Mouse (Mus musculus) neural tube, embryonic 13.5 days (tissue): Measurements from ENCODE around the gene Crtac1. TPM values are rescaled to one million over a fixed set of nuclear protein-coding genes. Genes with fewer than 3 reads are reported as not detected.

ENCODE experiments used
- ATAC-seq: fragments of 200-750 bp; cut with Nextera tagmentation; 2 replicates; pipeline ENCODE4 v1.8.0; 2017; ENCODE audit warnings: low read depth, mild to moderate bottlenecking, moderate TSS enrichment, moderate library complexity
- H3K27ac ChIP-seq: fragments of 300-500 bp; sonication (generic); replicated peaks from 2 replicates; pipeline ENCODE4 v1.5.1; 2015; ENCODE audit warnings: moderate library complexity, mild to moderate bottlenecking, inconsistent platforms
- H3K27me3 ChIP-seq: fragments of 300-500 bp; sonication (generic); 2 replicates; pipeline ENCODE4 v1.6.1; 2015; ENCODE audit warnings: mild to moderate bottlenecking, inconsistent platforms
- H3K36me3 ChIP-seq: fragments of 300-500 bp; sonication (generic); 2 replicates; pipeline ENCODE4 v1.6.1; 2015; ENCODE audit warnings: mild to moderate bottlenecking, inconsistent platforms
- H3K4me1 ChIP-seq: fragments of 300-500 bp; sonication (generic); replicated peaks from 2 replicates; pipeline ENCODE4 v1.6.1; 2015; ENCODE audit warnings: inconsistent platforms
- H3K4me2 ChIP-seq: fragments of 300-500 bp; sonication (generic); 2 replicates; pipeline ENCODE4 v1.6.1; 2015; ENCODE audit warnings: inconsistent platforms, mild to moderate bottlenecking, moderate library complexity
- H3K4me3 ChIP-seq: fragments of 300-500 bp; sonication (generic); 2 replicates; pipeline ENCODE4 v1.5.1; 2015; ENCODE audit warnings: mild to moderate bottlenecking, inconsistent platforms
- H3K9ac ChIP-seq: fragments of 300-500 bp; sonication (generic); 2 replicates; pipeline ENCODE4 v1.6.1; 2015; ENCODE audit warnings: moderate library complexity, mild to moderate bottlenecking, inconsistent platforms
- H3K9me3 ChIP-seq: fragments of 300-500 bp; sonication (generic); 2 replicates; pipeline ENCODE4 v1.6.1; 2016; ENCODE audit warnings: inconsistent platforms
- WGBS: fragments of 180-500 bp; shearing (Covaris S2); methylation state at CpG from one replicate; pipeline ENCODE4 v1.1.7; 2015; 5-methylcytosine and 5-hydroxymethylcytosine counted together
- polyA plus RNA-seq: library from polyadenylated mRNA; unstranded; fragments of >200 nt; fragmentation: Nextera tagmentation; extraction: Ambion mirVana; gene quantifications from 2 replicates; pipeline ENCODE4 v1.2.1, GENCODE M21; 2015

The Crtac1 gene
- polyA plus RNA-seq, 1 experiment from 2014 or later: 59.6 TPM

DNA sequence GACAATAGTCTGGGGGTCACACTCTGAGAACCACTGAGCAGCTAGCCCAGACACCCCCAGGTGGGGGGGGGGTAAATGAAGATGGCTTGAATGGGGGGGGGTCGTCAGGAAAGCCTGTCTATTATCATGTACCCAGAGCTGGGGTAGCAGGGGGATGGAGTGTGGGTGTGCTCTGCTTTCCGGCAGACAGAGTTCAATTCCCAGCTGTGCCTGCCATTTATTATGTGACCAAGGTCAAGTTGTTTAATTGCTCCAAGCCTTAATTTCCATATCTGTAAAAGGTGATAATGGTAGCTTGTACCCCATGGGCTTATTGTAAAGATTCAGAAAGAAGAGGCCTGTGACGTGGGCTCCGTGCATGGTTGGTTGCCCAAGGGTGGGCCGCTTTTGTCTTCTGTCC is 109.6 kb downstream of the Crtac1 start:
- ATAC-seq: no peak
- WGBS: 32% methylated on average over 5 of the region's 5 CpGs

DNA sequence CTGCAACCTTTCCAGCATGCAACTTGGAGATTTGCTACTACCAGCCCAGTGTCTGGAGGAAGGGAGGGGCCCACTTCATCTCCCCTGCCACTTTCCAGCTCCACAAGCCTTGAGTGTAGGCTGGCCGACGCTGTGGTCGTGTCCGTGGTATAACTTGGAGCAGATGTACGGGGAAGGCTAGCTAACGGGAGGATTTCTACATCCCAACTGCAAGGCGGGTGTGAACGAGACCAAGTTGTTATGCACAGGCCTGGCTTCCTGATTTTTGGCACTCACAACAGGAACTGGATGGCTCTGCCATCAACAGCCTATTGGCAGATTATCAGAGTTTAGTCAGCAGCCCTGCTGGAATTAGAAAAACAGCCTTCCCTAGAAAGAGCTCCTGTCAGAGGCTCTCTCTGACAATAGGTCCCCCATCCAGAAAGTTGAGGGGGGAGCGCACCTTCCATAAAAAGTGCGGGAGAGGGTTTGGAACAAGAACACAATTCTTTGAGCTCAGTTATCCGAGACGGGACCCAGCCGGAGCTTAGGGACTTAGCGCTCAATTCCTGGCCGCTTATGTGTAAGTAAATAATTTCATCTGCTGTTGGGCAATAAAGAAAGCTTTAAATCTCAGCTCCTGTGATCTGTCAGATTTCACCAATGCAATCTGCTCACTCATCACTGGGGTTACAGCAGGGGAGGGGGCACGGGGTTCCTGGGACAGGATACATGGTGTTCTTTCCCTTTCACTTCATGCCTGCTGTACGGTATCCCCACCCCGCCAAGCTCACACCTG is 113.7 kb downstream of the Crtac1 start:
- peak overlapping the region; percentile 15; the same call in 1 of the 2 replicates for H3K4me2 ChIP-seq
- WGBS: 47% methylated on average over 18 of the region's 18 CpGs
- H3K36me3 ChIP-seq: no peaks in the 10 kb centered on the region
- no peak overlapping the region for H3K4me3 ChIP-seq
- peaks cover 68% of the 10 kb centered on the region for H3K4me1 ChIP-seq
- H3K9me3 ChIP-seq: no peaks in the 10 kb centered on the region
- no peak for ATAC-seq
- H3K27me3 ChIP-seq: no peaks in the 10 kb centered on the region; the same call in 1 of the 2 replicates
- peak overlapping the region; percentile 88 for H3K27ac ChIP-seq
- peak overlapping the region; percentile 51 for H3K9ac ChIP-seq

More for the DNA sequence above, 109.6 kb downstream of the Crtac1 start:
- Histone ChIP-seq H3K36me3 (no peaks in the 10 kb centered on the region), H3K9me3 (no peaks in the 10 kb centered on the region), H3K4me1 (peaks cover 47% of the 10 kb centered on the region), H3K4me2 (no peak overlapping the region), H3K27me3 (no peaks in the 10 kb centered on the region; the same call in 1 of the 2 replicates), H3K4me3 (no peak overlapping the region), H3K9ac (no peak overlapping the region), H3K27ac (no peak overlapping the region)

DNA sequence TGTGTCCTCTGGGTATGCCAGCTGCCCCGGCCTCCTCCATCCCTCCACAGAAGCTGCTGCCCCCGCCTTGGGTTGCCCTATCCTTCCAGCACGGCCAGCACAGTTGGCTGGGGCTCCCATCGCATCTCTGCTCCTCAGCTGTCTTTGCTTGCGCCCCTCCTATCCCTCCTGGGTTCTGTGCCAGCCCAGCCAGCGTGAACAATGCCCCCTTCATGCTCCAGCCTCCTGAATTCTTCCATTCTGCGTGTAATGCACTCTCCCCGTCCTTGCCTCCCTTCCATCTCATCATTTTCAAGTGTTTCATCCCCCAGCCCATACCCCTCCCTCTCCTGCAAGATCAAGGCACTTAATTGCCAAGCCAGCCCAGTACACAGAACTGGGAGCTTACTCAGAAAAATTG is 114.6 kb downstream of the Crtac1 start:
- Histone ChIP-seq H3K27me3 (no peaks in the 10 kb centered on the region; the same call in 1 of the 2 replicates), H3K9me3 (no peaks in the 10 kb centered on the region), H3K4me1 (peaks cover 72% of the 10 kb centered on the region), H3K4me3 (no peak overlapping the region), H3K36me3 (no peaks in the 10 kb centered on the region), H3K4me2 (0 out of 2 replicates have a peak overlapping the region, but pooled peaks have one; percentile 11), H3K27ac (peak overlapping the region; percentile 88), H3K9ac (0 out of 2 replicates have a peak overlapping the region, but pooled peaks have one; percentile 9)
- WGBS: 20% methylated on average over 8 of the region's 8 CpGs
- ATAC-seq: peak; percentile 64

DNA sequence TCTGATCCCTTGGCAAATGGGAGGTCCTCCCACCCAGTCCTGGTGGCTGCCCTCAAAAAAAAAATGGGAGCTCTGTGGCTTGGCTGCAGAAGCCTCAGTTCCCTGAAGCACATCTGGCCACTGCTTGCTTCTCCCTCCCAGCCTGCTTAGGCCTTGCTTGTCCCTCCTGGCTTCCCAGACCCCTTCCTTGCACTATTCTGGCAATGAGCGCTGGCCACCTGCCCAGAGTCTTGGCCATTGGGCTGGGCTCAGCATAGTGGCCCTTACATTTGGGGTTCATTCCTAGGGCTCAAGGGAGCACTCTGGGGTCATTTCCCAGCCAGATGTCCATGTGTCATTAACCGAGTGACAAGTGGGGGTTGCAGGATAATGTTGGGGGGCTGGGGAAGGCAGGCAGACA is 115.1 kb downstream of the Crtac1 start:
- H3K4me2 ChIP-seq: no peak overlapping the region
- peak overlapping the region; percentile 88 for H3K27ac ChIP-seq
- no peaks in the 10 kb centered on the region for H3K9me3 ChIP-seq
- peak; percentile 36; the same call in 1 of the 2 replicates for ATAC-seq
- no peak overlapping the region for H3K9ac ChIP-seq
- H3K4me3 ChIP-seq: no peak overlapping the region
- H3K4me1 ChIP-seq: peaks cover 76% of the 10 kb centered on the region
- no peaks in the 10 kb centered on the region; the same call in 1 of the 2 replicates for H3K27me3 ChIP-seq
- 75% methylated on average over 2 of the region's 2 CpGs for WGBS
- no peaks in the 10 kb centered on the region for H3K36me3 ChIP-seq

DNA sequence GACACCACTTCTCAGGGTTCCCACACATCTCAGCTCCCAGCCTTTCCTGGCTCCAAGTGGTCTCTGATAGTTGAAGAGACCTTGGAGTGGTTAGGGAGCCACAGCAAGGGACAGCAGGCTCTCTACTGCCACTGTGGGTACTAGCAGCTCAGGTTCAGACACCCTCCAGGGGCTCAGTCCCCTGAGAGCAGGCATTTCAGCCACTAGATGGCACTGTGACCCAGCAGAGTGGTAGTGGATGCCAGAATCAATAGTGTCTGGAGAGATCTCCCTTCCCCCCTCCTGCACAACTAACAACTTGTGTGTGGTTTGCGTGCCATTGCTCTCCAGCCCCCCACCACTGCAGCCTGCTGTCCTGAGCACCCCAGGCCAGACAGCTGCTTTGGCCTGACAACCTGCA is 115.7 kb downstream of the Crtac1 start:
- H3K4me3 ChIP-seq: no peak overlapping the region
- no peaks in the 10 kb centered on the region for H3K36me3 ChIP-seq
- H3K4me1 ChIP-seq: peaks cover 79% of the 10 kb centered on the region
- no peak overlapping the region for H3K9ac ChIP-seq
- H3K27me3 ChIP-seq: no peaks in the 10 kb centered on the region
- peak; percentile 60 for ATAC-seq
- no peaks in the 10 kb centered on the region for H3K9me3 ChIP-seq
- no peak overlapping the region for H3K4me2 ChIP-seq
- H3K27ac ChIP-seq: peak overlapping the region; percentile 88
- 7% methylated on average over 1 of the region's 1 CpGs for WGBS

DNA sequence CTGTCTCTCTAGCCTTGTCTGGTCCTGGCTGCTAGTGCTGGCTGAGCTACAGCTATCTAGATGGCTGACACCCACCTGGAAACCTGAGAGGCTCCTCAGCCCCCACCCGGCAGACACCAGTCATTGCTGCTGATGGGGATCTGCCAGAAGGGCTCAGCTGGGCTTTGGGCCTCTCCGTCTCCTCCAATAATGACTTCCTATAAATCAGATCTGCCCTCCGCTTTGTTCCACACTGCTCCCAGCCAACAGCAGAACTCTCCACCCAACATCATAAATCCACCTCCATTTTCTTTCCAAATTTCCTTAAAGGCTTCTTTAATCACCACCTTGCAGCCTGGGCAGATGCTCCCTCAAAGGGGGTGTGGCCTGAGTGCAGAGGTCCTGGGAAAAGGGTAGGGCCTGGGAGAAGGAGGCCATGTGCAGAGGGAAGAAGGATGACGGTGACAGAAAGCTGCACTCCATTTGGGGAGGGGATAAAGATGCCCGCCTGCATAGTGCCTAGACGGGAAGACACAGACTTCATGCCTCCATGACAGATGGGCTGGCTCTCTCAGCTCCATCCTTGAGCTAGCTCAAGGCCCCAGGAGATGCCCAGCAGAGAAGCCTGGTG is 116.4 kb downstream of the Crtac1 start:
- H3K9me3 ChIP-seq: no peaks in the 10 kb centered on the region
- no peaks in the 10 kb centered on the region for H3K27me3 ChIP-seq
- no peak overlapping the region for H3K4me2 ChIP-seq
- H3K9ac ChIP-seq: peak overlapping the region; percentile 4; the same call in 1 of the 2 replicates
- H3K27ac ChIP-seq: peak overlapping the region; percentile 88
- no peak overlapping the region for H3K4me3 ChIP-seq
- peak; percentile 47; the same call in 1 of the 2 replicates for ATAC-seq
- H3K36me3 ChIP-seq: no peaks in the 10 kb centered on the region
- H3K4me1 ChIP-seq: peaks cover 79% of the 10 kb centered on the region
- 27% methylated on average over 6 of the region's 6 CpGs for WGBS

DNA sequence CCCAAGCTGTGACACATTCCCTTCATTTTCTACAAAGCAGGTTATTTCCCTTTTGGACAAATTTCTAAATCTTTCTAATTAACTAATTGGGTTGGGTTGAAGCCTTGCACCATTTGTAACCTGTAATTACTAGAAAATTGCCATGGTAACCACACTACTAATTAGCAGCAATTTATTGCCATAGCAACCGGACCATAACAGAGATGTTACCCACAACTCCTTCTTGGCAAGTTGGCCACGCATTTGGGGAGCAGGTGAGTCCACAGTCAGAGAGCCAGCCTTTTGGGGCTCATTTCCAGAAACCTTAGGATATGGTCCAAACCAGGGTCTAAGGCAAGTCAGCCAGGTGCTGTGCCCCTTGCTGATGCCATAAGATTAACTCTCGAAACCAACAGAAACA is 119.4 kb downstream of the Crtac1 start:
- H3K9me3 ChIP-seq: no peaks in the 10 kb centered on the region
- 58% methylated on average over 3 of the region's 3 CpGs for WGBS
- H3K27ac ChIP-seq: peak overlapping the region; percentile 78
- no peak overlapping the region for H3K9ac ChIP-seq
- no peak overlapping the region for H3K4me2 ChIP-seq
- ATAC-seq: no peak
- no peaks in the 10 kb centered on the region for H3K27me3 ChIP-seq
- no peaks in the 10 kb centered on the region for H3K36me3 ChIP-seq
- H3K4me3 ChIP-seq: no peak overlapping the region
- H3K4me1 ChIP-seq: peaks cover 54% of the 10 kb centered on the region

DNA sequence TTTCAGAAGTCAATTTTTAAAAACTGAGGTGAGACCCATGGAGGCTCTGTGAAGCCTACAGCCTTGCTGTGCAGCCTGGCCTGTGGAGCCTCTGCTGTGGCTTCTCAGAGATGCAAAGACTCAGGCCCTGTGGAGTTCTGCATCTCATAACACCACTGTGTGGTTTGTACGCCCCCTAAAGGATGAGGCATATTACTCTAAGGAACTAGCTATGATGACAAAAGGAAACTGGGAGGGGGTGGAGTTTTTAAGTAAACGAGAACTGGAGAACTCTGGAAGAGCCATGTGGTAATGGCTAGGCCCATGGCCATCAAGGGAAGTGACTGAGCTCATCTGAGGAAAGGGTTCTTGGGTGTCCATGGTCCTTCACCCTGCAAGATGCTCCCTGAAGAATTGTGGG is 120.3 kb downstream of the Crtac1 start:
- peak overlapping the region; percentile 78; the same call in 1 of the 2 replicates for H3K27ac ChIP-seq
- no peak for ATAC-seq
- WGBS: 47% methylated on average over 2 of the region's 2 CpGs

DNA sequence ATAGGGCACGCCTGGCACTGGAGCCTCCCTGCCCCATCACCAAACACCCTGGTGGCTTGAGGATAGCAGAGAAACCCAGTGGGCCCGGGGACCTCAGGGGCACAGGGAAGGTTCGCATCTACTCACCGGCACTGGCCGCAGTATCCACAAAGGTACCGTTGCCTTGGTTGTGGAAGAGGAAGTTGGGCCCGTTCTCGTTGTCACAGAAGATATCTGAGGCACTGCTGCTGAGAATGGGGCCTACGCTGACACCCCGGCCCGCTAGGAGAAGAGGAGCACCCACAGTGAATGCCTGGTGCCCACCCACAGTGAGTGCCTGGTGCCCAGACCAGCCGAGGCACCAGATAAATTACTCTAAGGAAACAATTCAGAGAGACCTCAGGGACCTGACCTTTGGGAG is 122.7 kb downstream of the Crtac1 start:
- Histone ChIP-seq H3K4me3 (no peak overlapping the region), H3K36me3 (no peaks in the 10 kb centered on the region), H3K27me3 (no peaks in the 10 kb centered on the region), H3K9me3 (no peaks in the 10 kb centered on the region), H3K27ac (no peak overlapping the region), H3K4me1 (peaks cover 38% of the 10 kb centered on the region), H3K4me2 (no peak overlapping the region), H3K9ac (no peak overlapping the region)
- no peak for ATAC-seq
- 82% methylated on average over 12 of the region's 12 CpGs for WGBS

More for the DNA sequence above, 120.3 kb downstream of the Crtac1 start:
- Histone ChIP-seq H3K27me3 (no peaks in the 10 kb centered on the region), H3K4me3 (no peak overlapping the region), H3K4me1 (peaks cover 54% of the 10 kb centered on the region), H3K9ac (no peak overlapping the region), H3K9me3 (no peaks in the 10 kb centered on the region), H3K4me2 (no peak overlapping the region), H3K36me3 (no peaks in the 10 kb centered on the region)

DNA sequence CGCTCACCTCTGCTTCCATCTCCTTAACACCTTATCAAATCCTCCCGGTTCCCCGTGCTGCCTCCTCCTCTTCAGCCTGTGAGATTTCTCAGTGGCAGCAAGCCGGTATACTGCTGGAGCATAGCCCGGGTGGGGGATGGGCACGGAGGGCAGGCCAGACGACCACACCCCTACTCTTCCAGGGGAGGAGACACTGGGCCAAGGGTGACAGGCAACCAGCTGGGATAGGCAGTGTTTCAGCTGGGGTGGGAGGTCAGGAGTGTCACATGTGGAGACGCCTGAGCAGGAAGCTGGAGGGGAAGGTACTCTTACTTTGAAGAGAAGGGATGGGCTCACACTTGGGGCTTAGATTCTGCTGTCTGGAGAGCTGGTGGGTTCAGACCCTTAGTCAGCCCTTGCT is 124.6 kb downstream of the Crtac1 start:
- H3K27ac ChIP-seq: peak overlapping the region; percentile 23; the same call in 1 of the 2 replicates
- no peaks in the 10 kb centered on the region for H3K36me3 ChIP-seq
- no peak overlapping the region for H3K4me2 ChIP-seq
- H3K27me3 ChIP-seq: no peaks in the 10 kb centered on the region
- H3K4me1 ChIP-seq: peaks cover 34% of the 10 kb centered on the region
- ATAC-seq: no peak; the same call in 1 of the 2 replicates
- no peak overlapping the region for H3K4me3 ChIP-seq
- H3K9me3 ChIP-seq: no peaks in the 10 kb centered on the region
- WGBS: 11% methylated on average over 8 of the region's 8 CpGs
- H3K9ac ChIP-seq: 0 out of 2 replicates have a peak overlapping the region, but pooled peaks have one; percentile 45

DNA sequence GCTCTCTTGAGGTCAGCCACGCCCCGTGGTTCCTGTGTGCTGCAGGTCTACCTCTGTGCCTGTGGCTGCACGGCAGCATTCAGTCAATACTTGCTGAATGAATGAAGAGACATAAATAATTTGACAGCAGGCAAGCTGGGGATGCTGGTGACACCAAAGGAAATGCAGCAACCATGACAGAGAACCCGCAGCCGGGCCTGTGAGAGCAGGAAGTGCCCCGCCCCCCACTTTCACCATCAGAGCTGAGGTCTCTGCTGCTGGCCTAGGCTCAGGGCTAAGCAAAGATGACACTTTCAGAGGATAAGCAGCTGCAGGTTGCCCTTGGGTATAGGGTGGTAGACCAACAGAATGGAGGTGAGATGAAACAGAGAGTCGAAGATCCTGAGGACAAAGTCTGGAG is 125.4 kb downstream of the Crtac1 start:
- Histone ChIP-seq H3K4me1 (peaks cover 29% of the 10 kb centered on the region), H3K36me3 (no peaks in the 10 kb centered on the region), H3K4me3 (no peak overlapping the region), H3K9me3 (no peaks in the 10 kb centered on the region), H3K27me3 (no peaks in the 10 kb centered on the region), H3K9ac (no peak overlapping the region), H3K4me2 (no peak overlapping the region), H3K27ac (peak overlapping the region; percentile 23; the same call in 1 of the 2 replicates)
- WGBS: 40% methylated on average over 7 of the region's 7 CpGs
- ATAC-seq: no peak

DNA sequence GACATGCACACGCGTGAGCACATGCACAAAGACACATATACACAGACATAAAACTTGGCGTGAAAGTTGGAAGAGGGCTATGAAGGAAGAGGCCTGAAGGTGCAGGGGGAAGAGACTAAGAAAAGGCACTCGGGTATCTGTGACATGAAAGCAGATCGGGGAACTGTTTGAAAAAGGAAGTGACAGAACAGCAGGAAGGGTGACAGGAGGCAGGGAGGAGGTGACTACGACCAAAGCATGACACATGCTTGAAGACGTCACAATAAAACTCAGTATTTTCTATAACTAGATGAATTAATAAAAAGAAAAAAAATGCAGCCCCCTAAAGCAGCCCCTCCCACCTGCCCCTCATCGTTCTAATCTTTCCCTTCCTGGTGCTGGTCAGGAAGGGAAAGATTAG is 125.8 kb downstream of the Crtac1 start:
- no peaks in the 10 kb centered on the region for H3K36me3 ChIP-seq
- no peaks in the 10 kb centered on the region for H3K27me3 ChIP-seq
- H3K4me3 ChIP-seq: no peak overlapping the region
- no peak overlapping the region for H3K27ac ChIP-seq
- H3K4me2 ChIP-seq: no peak overlapping the region
- H3K9me3 ChIP-seq: no peaks in the 10 kb centered on the region
- peaks cover 33% of the 10 kb centered on the region for H3K4me1 ChIP-seq
- ATAC-seq: no peak
- no peak overlapping the region for H3K9ac ChIP-seq
- 73% methylated on average over 8 of the region's 8 CpGs for WGBS
